Mouse (Mus musculus): ENCODE results near the gene Cntn3. TPM values are rescaled to one million over a fixed set of nuclear protein-coding genes. Genes with fewer than 3 reads are reported as not detected.

Gene Cntn3
- polyA plus RNA-seq, 1 experiment from 2014 or later = 0.33 TPM

GRCm38 (mm10) chr6:102388590-102388989 lies 184.3 kb downstream of the Cntn3 start:
- Histone ChIP-seq H3K4me1 (no peaks in the 10 kb centered on the region), H3K9me3 (no peaks in the 10 kb centered on the region), H3K4me3 (no peak overlapping the region), H3K27ac (no peak overlapping the region), H3K27me3 (ENCODE audit: insufficient read depth, poor library complexity, severe bottlenecking) (no peaks in the 10 kb centered on the region), H3K36me3 (no peaks in the 10 kb centered on the region)
- DNase-seq (ENCODE audit: low spot score) = no peak
- 83% methylated on average over 4 of the region's 4 CpGs for WGBS

- H3K27me3 ChIP-seq (ENCODE audit: insufficient read depth, poor library complexity, severe bottlenecking) = no peaks in the 10 kb centered on the region
- no peak overlapping the region for H3K4me3 ChIP-seq
- WGBS = 50% methylated on average over 1 of the region's 1 CpGs
- no peaks in the 10 kb centered on the region for H3K4me1 ChIP-seq
- DNase-seq (ENCODE audit: low spot score) = no peak
- H3K36me3 ChIP-seq = no peaks in the 10 kb centered on the region
- no peak overlapping the region for H3K27ac ChIP-seq
- no peaks in the 10 kb centered on the region for H3K9me3 ChIP-seq
Observed at GRCm38 (mm10) chr6:102372112-102372511, 200.8 kb downstream of the Cntn3 start.

GRCm38 (mm10) chr6:102363880-102364279 lies 209.0 kb downstream of the Cntn3 start:
- Histone ChIP-seq H3K4me1 (no peaks in the 10 kb centered on the region), H3K36me3 (no peaks in the 10 kb centered on the region), H3K27me3 (ENCODE audit: insufficient read depth, poor library complexity, severe bottlenecking) (no peaks in the 10 kb centered on the region), H3K4me3 (no peak overlapping the region), H3K9me3 (no peaks in the 10 kb centered on the region), H3K27ac (no peak overlapping the region)
- no peak for DNase-seq (ENCODE audit: low spot score)

DNA sequence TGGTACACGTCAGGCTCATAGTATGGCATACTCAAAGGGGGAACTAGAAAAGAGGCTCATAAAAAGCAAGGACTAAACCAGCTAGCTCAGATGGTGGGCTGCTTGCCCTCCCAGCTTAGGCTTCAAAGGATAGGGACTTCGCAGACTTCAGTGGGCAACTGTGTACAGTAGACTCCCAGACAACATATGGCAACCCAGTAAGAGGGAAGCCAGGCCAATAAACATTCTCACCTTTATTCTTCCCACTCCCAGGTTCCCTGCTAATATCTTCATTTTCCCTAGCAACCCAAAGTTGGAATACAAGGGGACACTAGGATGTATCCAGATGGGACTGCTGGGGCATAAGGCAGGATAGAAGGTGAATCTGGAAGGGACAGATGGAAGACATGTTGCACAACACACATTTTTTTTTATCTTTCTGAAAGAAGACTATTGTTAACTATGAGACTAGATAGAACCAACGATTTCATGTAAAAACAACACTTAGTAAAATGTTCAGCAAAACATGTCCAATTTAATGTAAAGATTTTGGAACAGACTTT lies 209.5 kb downstream of the Cntn3 start:
- Histone ChIP-seq H3K4me1 (no peaks in the 10 kb centered on the region), H3K27ac (no peak overlapping the region), H3K36me3 (no peaks in the 10 kb centered on the region), H3K27me3 (ENCODE audit: insufficient read depth, poor library complexity, severe bottlenecking) (no peaks in the 10 kb centered on the region), H3K9me3 (no peaks in the 10 kb centered on the region), H3K4me3 (no peak overlapping the region)
- no peak for DNase-seq (ENCODE audit: low spot score)
- WGBS = 80% methylated on average over 3 of the region's 3 CpGs

GRCm38 (mm10) chr6:102332144-102332543 lies 240.8 kb downstream of the Cntn3 start:
- DNase-seq (ENCODE audit: low spot score) = no peak
- Histone ChIP-seq H3K9me3 (no peaks in the 10 kb centered on the region), H3K27ac (no peak overlapping the region), H3K4me3 (no peak overlapping the region), H3K27me3 (ENCODE audit: insufficient read depth, poor library complexity, severe bottlenecking) (no peaks in the 10 kb centered on the region), H3K4me1 (no peaks in the 10 kb centered on the region), H3K36me3 (no peaks in the 10 kb centered on the region)
- WGBS = 56% methylated on average over 3 of the region's 3 CpGs

- Histone ChIP-seq H3K36me3 (no peaks in the 10 kb centered on the region), H3K27me3 (ENCODE audit: insufficient read depth, poor library complexity, severe bottlenecking) (no peaks in the 10 kb centered on the region), H3K27ac (no peak overlapping the region), H3K4me1 (no peaks in the 10 kb centered on the region), H3K4me3 (no peak overlapping the region), H3K9me3 (no peaks in the 10 kb centered on the region)
- WGBS = 85% methylated on average over 2 of the region's 2 CpGs
- no peak for DNase-seq (ENCODE audit: low spot score)
Observed at GRCm38 (mm10) chr6:102326711-102327110, 246.2 kb downstream of the Cntn3 start.

- WGBS = 66% methylated on average over 4 of the region's 4 CpGs
- Histone ChIP-seq H3K36me3 (no peaks in the 10 kb centered on the region), H3K4me3 (no peak overlapping the region), H3K9me3 (no peaks in the 10 kb centered on the region), H3K27me3 (ENCODE audit: insufficient read depth, poor library complexity, severe bottlenecking) (no peaks in the 10 kb centered on the region), H3K4me1 (no peaks in the 10 kb centered on the region), H3K27ac (no peak overlapping the region)
- no peak for DNase-seq (ENCODE audit: low spot score)
Observed at GRCm38 (mm10) chr6:102322614-102323284, 250.2 kb downstream of the Cntn3 start.

- Histone ChIP-seq H3K9me3 (no peaks in the 10 kb centered on the region), H3K4me3 (no peak overlapping the region), H3K4me1 (no peaks in the 10 kb centered on the region), H3K27me3 (ENCODE audit: insufficient read depth, poor library complexity, severe bottlenecking) (no peaks in the 10 kb centered on the region), H3K36me3 (no peaks in the 10 kb centered on the region), H3K27ac (no peak overlapping the region)
- WGBS = 83% methylated on average over 3 of the region's 3 CpGs
- no peak for DNase-seq (ENCODE audit: low spot score)
Observed at GRCm38 (mm10) chr6:102319755-102320154, 253.1 kb downstream of the Cntn3 start.

- no peak for DNase-seq (ENCODE audit: low spot score)
- no peaks in the 10 kb centered on the region for H3K9me3 ChIP-seq
- no peaks in the 10 kb centered on the region for H3K36me3 ChIP-seq
- no peak overlapping the region for H3K4me3 ChIP-seq
- no peaks in the 10 kb centered on the region for H3K27me3 ChIP-seq (ENCODE audit: insufficient read depth, poor library complexity, severe bottlenecking)
- H3K27ac ChIP-seq = no peak overlapping the region
- WGBS = 72% methylated on average over 2 of the region's 2 CpGs
- H3K4me1 ChIP-seq = no peaks in the 10 kb centered on the region
Observed at GRCm38 (mm10) chr6:102282889-102283288, 290.0 kb downstream of the Cntn3 start.

DNA sequence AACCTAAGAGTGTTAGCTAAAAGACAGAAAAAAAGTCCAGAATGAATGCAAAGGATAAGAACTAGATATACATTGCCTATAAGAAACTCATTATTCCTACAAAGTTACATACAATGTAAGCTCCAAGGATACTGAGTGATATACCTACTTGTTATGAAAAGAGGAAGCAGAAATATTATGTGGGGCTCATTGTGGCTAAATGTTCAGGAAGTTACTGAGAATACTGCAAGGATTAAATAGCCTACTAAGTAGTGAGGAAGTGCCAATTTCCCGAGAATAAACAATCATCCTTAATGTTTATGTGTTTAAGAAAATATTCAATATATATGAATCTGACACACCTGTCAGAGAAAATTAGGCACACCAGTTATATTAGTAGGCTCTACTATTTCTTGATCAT lies 341.9 kb downstream of the Cntn3 start:
- WGBS = 72% methylated on average over 1 of the region's 1 CpGs
- no peak for DNase-seq (ENCODE audit: low spot score)
- H3K36me3 ChIP-seq = no peaks in the 10 kb centered on the region

DNA sequence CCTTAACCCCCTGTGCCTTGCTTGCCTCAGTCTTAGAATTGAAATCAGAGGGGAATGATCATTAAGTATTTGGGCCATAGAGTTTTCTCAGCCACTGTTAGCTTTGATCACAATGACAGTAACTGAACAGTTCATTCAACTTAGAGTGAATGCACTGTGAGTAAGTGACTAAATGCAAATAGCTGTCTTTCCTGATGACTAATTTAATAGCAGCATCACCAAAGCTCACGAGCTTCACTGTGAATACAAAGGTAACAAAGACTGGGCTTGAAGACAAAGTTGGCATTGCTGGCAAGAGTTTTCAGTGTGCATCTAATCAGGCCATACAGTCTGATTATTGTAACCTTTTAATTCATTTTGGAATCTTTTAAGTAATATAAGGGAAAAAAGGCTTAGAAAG lies 386.6 kb downstream of the Cntn3 start:
- no peaks in the 10 kb centered on the region for H3K27me3 ChIP-seq (ENCODE audit: insufficient read depth, poor library complexity, severe bottlenecking)
- H3K4me1 ChIP-seq = no peaks in the 10 kb centered on the region
- 65% methylated on average over 1 of the region's 1 CpGs for WGBS

More for the DNA sequence above, 341.9 kb downstream of the Cntn3 start:
- Histone ChIP-seq H3K27ac (no peak overlapping the region), H3K4me1 (no peaks in the 10 kb centered on the region), H3K9me3 (no peaks in the 10 kb centered on the region), H3K4me3 (no peak overlapping the region), H3K27me3 (ENCODE audit: insufficient read depth, poor library complexity, severe bottlenecking) (no peaks in the 10 kb centered on the region)

GRCm38 (mm10) chr6:102170913-102171312 lies 402.0 kb downstream of the Cntn3 start:
- no peak for DNase-seq (ENCODE audit: low spot score)
- H3K4me3 ChIP-seq = no peak overlapping the region
- WGBS = 40% methylated on average over 6 of the region's 6 CpGs
- H3K27me3 ChIP-seq (ENCODE audit: insufficient read depth, poor library complexity, severe bottlenecking) = no peaks in the 10 kb centered on the region
- H3K9me3 ChIP-seq = no peaks in the 10 kb centered on the region
- no peak overlapping the region for H3K27ac ChIP-seq
- H3K4me1 ChIP-seq = no peaks in the 10 kb centered on the region
- no peaks in the 10 kb centered on the region for H3K36me3 ChIP-seq

More for the DNA sequence above, 386.6 kb downstream of the Cntn3 start:
- no peak for DNase-seq (ENCODE audit: low spot score)
- H3K9me3 ChIP-seq = no peaks in the 10 kb centered on the region
- H3K4me3 ChIP-seq = no peak overlapping the region
- H3K27ac ChIP-seq = no peak overlapping the region
- H3K36me3 ChIP-seq = no peaks in the 10 kb centered on the region

GRCm38 (mm10) chr6:102161186-102161585 lies 411.7 kb downstream of the Cntn3 start:
- Histone ChIP-seq H3K27me3 (ENCODE audit: insufficient read depth, poor library complexity, severe bottlenecking) (no peaks in the 10 kb centered on the region), H3K27ac (no peak overlapping the region), H3K4me3 (no peak overlapping the region), H3K36me3 (no peaks in the 10 kb centered on the region), H3K9me3 (no peaks in the 10 kb centered on the region), H3K4me1 (no peaks in the 10 kb centered on the region)
- WGBS = 82% methylated on average over 3 of the region's 3 CpGs
- no peak for DNase-seq (ENCODE audit: low spot score)

DNA sequence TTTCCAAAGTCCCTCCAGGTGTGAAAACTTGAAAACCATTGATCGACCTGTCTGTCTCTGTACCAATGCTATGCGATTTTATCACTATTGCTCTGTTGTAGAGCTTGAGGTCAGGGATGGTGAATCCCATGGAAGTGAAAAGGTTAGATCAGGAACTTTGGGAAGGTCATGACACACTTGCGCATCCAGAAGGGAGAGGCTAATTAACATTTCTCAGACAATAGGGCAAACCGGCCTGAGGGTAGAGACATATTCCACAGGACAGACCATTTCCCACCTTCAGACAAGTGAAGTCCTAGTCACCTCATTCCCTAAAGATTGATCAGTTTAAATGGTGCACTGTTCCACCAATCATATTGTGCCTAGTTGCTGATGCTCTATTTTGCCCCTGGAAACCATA lies 451.2 kb downstream of the Cntn3 start:
- H3K4me3 ChIP-seq = no peak overlapping the region
- no peak for DNase-seq (ENCODE audit: low spot score)
- H3K27ac ChIP-seq = no peak overlapping the region
- H3K9me3 ChIP-seq = no peaks in the 10 kb centered on the region
- 87% methylated on average over 4 of the region's 4 CpGs for WGBS
- no peaks in the 10 kb centered on the region for H3K36me3 ChIP-seq
- H3K27me3 ChIP-seq (ENCODE audit: insufficient read depth, poor library complexity, severe bottlenecking) = no peaks in the 10 kb centered on the region
- no peaks in the 10 kb centered on the region for H3K4me1 ChIP-seq

All from heart, embryonic 10.5 days (tissue).